ENCODE assay signal across 8 mouse cellular contexts in the genomic region with DNA sequence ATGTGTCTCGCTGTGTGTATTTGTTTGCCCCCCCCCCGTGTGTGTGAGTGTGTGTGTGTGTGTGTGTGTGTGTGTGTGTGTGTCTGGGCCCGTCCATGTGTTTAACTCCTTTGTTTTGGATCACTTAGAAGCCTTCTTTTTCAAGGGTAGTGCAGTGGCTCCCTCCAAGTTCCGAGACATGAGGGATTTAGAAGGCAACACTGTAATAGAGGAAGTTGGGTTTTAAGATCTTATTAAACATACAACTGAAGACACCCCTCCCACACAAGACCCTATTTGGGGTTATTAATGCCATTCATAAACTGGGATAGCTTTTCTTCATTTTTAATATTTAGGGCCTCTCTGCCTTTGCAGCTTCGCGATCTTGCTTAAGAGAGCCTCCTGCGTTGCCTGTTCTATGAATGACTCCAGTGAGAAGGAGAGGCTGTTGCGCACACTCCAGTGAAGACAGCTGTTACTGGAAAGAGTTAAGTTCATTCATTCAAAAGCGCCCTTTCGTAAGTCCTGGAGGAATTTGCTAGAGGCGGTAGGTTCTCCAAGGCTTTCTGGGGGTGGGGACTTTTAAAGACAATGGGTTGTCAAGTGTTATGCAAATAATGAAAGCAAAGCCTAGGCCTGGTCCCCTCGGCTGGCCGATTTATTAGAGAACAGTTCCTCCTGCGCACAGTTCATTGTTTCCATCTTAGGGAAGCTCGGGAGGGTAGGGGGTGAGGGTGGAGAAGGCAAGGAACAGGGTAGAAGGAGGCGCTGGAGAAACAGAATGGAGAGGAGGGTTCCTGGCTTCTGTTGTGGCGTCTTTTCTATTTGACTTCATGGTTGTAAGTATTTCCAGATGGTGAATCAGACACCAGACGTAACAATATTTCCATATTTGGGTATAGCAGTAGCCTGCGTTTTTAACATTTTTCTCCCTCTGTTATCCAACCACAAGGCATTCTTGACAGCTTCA. TPM values are rescaled to one million over a fixed set of nuclear protein-coding genes. Genes with fewer than 3 reads are reported as not detected.
DNase-seq lines count a peak whose midpoint lies in the region; ATAC-seq lines count a peak whose summit lies in the region.

No protein-coding gene starts in this region.

- H3K9me3 ChIP-seq in embryonic facial prominence, embryonic 15.5 days (replicated peaks), result no peaks in the 10 kb centered on the region
- no peaks in the 10 kb centered on the region for H3K9me3 ChIP-seq in hindbrain, embryonic 10.5 days
- no peaks in the 10 kb centered on the region for H3K9me3 ChIP-seq in liver, embryonic 15.5 days (replicated peaks)

- no peaks in the 10 kb centered on the region for H3K27me3 ChIP-seq in embryonic facial prominence, embryonic 15.5 days
- H3K27me3 ChIP-seq in hindbrain, embryonic 10.5 days (ENCODE audit: insufficient read depth, poor library complexity, severe bottlenecking), result peaks cover 57% of the 10 kb centered on the region
- peaks cover 67% of the 10 kb centered on the region for H3K27me3 ChIP-seq in liver, embryonic 15.5 days

- peak overlapping the region; percentile 59 for H3K4me3 ChIP-seq in embryonic facial prominence, embryonic 15.5 days (replicated peaks)
- peak overlapping the region; percentile 72 for H3K4me3 ChIP-seq in hindbrain, embryonic 10.5 days
- H3K4me3 ChIP-seq in liver, embryonic 15.5 days (replicated peaks), result no peak overlapping the region; the same call in 1 of the 2 replicates

- peaks cover 6% of the 10 kb centered on the region; the same call in 1 of the 2 replicates for H3K36me3 ChIP-seq in embryonic facial prominence, embryonic 15.5 days
- peaks cover 7% of the 10 kb centered on the region; the same call in 1 of the 2 replicates for H3K36me3 ChIP-seq in hindbrain, embryonic 10.5 days
- H3K36me3 ChIP-seq in liver, embryonic 15.5 days (replicated peaks), result no peaks in the 10 kb centered on the region

- intact Hi-C loops in heart, postnatal 25 days (cut with DNase I), result loop anchor here (2.0 to 5.0 kb wide), 2 partner anchors 175 to 271 kb away; partner anchors contain the start of gene Bcl10

- 6% methylated on average over 19 of the region's 19 CpGs for WGBS in embryonic facial prominence, embryonic 15.5 days
- WGBS in hindbrain, embryonic 10.5 days, result 2% methylated on average over 19 of the region's 19 CpGs
- 11% methylated on average over 19 of the region's 19 CpGs for WGBS in liver, embryonic 15.5 days (ENCODE audit: insufficient replicate concordance)

- H3K4me1 ChIP-seq in embryonic facial prominence, embryonic 15.5 days, result peaks cover 53% of the 10 kb centered on the region
- peaks cover 77% of the 10 kb centered on the region for H3K4me1 ChIP-seq in hindbrain, embryonic 10.5 days (replicated peaks)
- 0 out of 2 replicates have a peak, but pooled peaks cover 5% of the 10 kb centered on the region for H3K4me1 ChIP-seq in liver, embryonic 15.5 days (replicated peaks)

- peak; percentile 96 for DNase-seq in heart, adult 11 months
- no peak for DNase-seq in heart, postnatal 25 days (ENCODE audit: low spot score)
- DNase-seq in hindbrain, embryonic 10.5 days (ENCODE audit: low spot score), result peak; percentile 62
- peak; percentile 69 for DNase-seq in retina, postnatal 1 day
- DNase-seq in cerebellum, adult 18-20 months, result no peak
- no peak for DNase-seq in cerebellum, postnatal 10 days

- peak overlapping the region; percentile 92 for H3K27ac ChIP-seq in embryonic facial prominence, embryonic 15.5 days (replicated peaks)
- peak overlapping the region; percentile 95 for H3K27ac ChIP-seq in hindbrain, embryonic 10.5 days
- H3K27ac ChIP-seq in liver, embryonic 15.5 days (replicated peaks), result 0 out of 2 replicates have a peak overlapping the region, but pooled peaks have one; percentile 24

- ATAC-seq in embryonic facial prominence, embryonic 15.5 days (ENCODE audit: insufficient number of reproducible peaks, low FRiP score, low TSS enrichment, low read depth), result peak; percentile 52
- ATAC-seq in liver, embryonic 15.5 days (ENCODE audit: insufficient read depth), result no peak

- H3K9ac ChIP-seq in embryonic facial prominence, embryonic 15.5 days, result 0 out of 2 replicates have a peak overlapping the region, but pooled peaks have one; percentile 12
- H3K9ac ChIP-seq in liver, embryonic 15.5 days, result no peak overlapping the region

- peak overlapping the region; percentile 80 for H3K4me2 ChIP-seq in embryonic facial prominence, embryonic 15.5 days (replicated peaks)
- H3K4me2 ChIP-seq in liver, embryonic 15.5 days, result peak overlapping the region; percentile 53; the same call in 1 of the 2 replicates

RNA-seq across cellular contexts. Expression of gene Ccn1, which starts 1.5 kb away (rescaled TPM):
- total RNA-seq in heart, postnatal 25 days (2021), result 10 to 100 TPM; 46.8 to 75.2 TPM
- 62.7 and 66.0 TPM in 2 replicates for polyA plus RNA-seq in embryonic facial prominence, embryonic 15.5 days (2015; fragmentation: Nextera tagmentation; extraction: Ambion mirVana)
- polyA plus RNA-seq in hindbrain, embryonic 10.5 days (2016; fragmentation: Nextera tagmentation; extraction: Ambion mirVana), result 42.9 and 43.4 TPM in 2 replicates
- polyA plus RNA-seq in liver, embryonic 15.5 days (2015; fragmentation: Nextera tagmentation; extraction: Ambion mirVana), result 7.6 and 8.5 TPM in 2 replicates

Comparison
In these comparisons a context has a peak if more than half of its experiments do, and no peak if none do; other contexts are left out.
1. DNase-seq: peak in heart, adult 11 months (single experiment), hindbrain, embryonic 10.5 days (single experiment) and retina, postnatal 1 day (single experiment); none in heart, postnatal 25 days (single experiment), cerebellum, adult 18-20 months (0 of 2) and cerebellum, postnatal 10 days (0 of 2).
2. H3K27ac ChIP-seq: peak in every context shown above with its lines; median percentile 95 in hindbrain, embryonic 10.5 days; 92 in embryonic facial prominence, embryonic 15.5 days; 24 in liver, embryonic 15.5 days.